Mouse (Mus musculus) liver, adult 2 months (tissue): ENCODE results near the gene Mypn. TPM values are rescaled to one million over a fixed set of nuclear protein-coding genes. Genes with fewer than 3 reads are reported as not detected.
A peak's percentile ranks its signal among the peaks of the same experiment; 100 is the strongest.

Experiments used
- DNase-seq: peaks from one replicate; pipeline ENCODE4 v3.0.0-alpha.2; 2011; ENCODE audit warnings: low read depth, low spot score; ENCODE audit errors: extremely low read depth
- H3K27ac ChIP-seq: fragments of 200-500 bp; replicated peaks from 2 replicates; pipeline ENCODE4 v1.5.1; 2012; ENCODE audit warnings: low read depth, mild to moderate bottlenecking, control low read depth, inconsistent platforms, low read length; ENCODE audit not compliant: insufficient read depth
- H3K27me3 ChIP-seq: fragments of 200-500 bp; 2 replicates; pipeline ENCODE4 v1.6.1; 2012; ENCODE audit warnings: mild to moderate bottlenecking, moderate library complexity, low read length, inconsistent platforms; ENCODE audit not compliant: control insufficient read depth, insufficient read depth
- H3K36me3 ChIP-seq: fragments of 200-500 bp; 2 replicates; pipeline ENCODE4 v1.6.1; 2012; ENCODE audit warnings: low read length, inconsistent platforms; ENCODE audit not compliant: control insufficient read depth, insufficient read depth
- H3K4me1 ChIP-seq: fragments of 200-500 bp; 2 replicates; pipeline ENCODE4 v1.6.1; 2011; ENCODE audit warnings: low read length; ENCODE audit not compliant: control insufficient read depth, insufficient read depth
- H3K4me3 ChIP-seq: fragments of 200-500 bp; 2 replicates; pipeline ENCODE4 v1.5.1; 2011; ENCODE audit warnings: low read depth, mild to moderate bottlenecking, control low read depth, low read length, moderate library complexity; ENCODE audit not compliant: insufficient read depth
- H3K79me2 ChIP-seq: fragments of 200-500 bp; 2 replicates; pipeline ENCODE4 v1.6.1; 2012; ENCODE audit warnings: inconsistent platforms, mild to moderate bottlenecking, low read length, moderate library complexity; ENCODE audit not compliant: control insufficient read depth, insufficient read depth
- H3K9ac ChIP-seq: fragments of 200-500 bp; 2 replicates; pipeline ENCODE4 v1.6.1; 2012; ENCODE audit warnings: low read depth, mild to moderate bottlenecking, control low read depth, inconsistent platforms, low read length
- CTCF ChIP-seq: fragments of 200-500 bp; IDR thresholded peaks from 2 replicates; pipeline ENCODE4 v1.5.1; 2011; ENCODE audit warnings: low read depth, low read length, control low read depth
- POLR2A ChIP-seq: fragments of 200-500 bp; IDR thresholded peaks from 2 replicates; pipeline ENCODE4 v1.6.1; 2011; ENCODE audit warnings: low read length, control low read depth; ENCODE audit not compliant: insufficient read depth; ENCODE audit errors: extremely low read depth
- WGBS: fragments of 180-500 bp; shearing (Covaris S2); methylation state at CpG from one replicate; pipeline ENCODE4 v1.1.7; 2018; 5-methylcytosine and 5-hydroxymethylcytosine counted together
- polyA plus RNA-seq: library from polyadenylated mRNA; depleted of rRNA; stranded (reverse); fragments of >200 nt; gene quantifications from 2 replicates; pipeline ENCODE4 v1.2.3, GENCODE M21; 2012; rRNA removed
- total RNA-seq: library from RNA; depleted of rRNA; stranded (reverse); fragments of >200 nt; gene quantifications from 2 replicates; pipeline ENCODE4 v1.2.3, GENCODE M21; 2014; rRNA removed

Gene Mypn
- total RNA-seq, result under 0.01 TPM in 1 of 2 replicates, not detected in the other
- polyA plus RNA-seq, result 0.12 TPM in 1 of 2 replicates, not detected in the other

DNA sequence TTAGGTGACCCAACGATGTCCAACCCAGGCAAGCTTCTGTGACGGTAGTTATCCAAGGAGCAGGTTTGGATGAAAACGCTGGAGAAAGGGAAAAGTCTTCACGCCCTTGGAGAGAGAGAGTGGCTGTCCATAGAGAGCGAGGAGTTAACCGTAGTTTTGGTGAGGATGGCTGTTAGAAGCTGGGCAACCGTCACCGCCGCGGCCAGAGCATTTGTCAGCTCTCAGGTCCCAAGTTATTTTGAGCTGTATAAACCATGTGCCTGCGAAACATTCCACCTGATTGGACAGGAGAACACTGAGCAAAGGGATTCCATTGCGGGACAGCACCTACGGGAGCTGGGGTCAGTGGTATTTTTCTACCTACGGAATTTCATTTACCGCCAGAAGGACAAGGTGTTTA, at the start of gene Mypn:
Mypn (minus strand) TSS at position 225 of the 400 bp plus-strand sequence.
- WGBS, result 94% methylated on average over 15 of the region's 15 CpGs
- Histone ChIP-seq H3K9ac (no peak within 1 kb of the TSS), H3K4me3 (no peak within 1 kb of the TSS)

DNA sequence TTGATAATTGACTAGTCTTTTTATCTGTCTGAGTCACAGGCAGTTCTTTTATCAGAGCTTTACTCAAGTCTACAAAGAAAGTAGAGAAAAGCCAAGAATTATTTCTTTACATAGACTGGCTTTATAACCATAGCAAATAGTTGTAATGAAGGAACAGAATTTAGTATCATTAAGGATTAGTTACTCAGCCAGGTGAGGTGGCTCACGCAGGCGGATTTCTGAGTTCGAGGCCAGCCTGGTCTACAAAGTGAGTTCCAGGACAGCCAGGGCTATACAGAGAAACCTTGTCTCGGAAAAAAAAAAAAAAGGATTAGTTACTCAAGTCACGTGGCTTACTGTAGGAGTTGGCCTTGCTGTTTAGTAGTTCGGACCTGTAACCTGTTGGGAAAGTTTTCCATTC, 44.7 kb upstream of the Mypn start:
- H3K27ac ChIP-seq, result no peak overlapping the region
- H3K36me3 ChIP-seq, result peaks cover 31% of the 10 kb centered on the region
- no peak overlapping the region for H3K9ac ChIP-seq
- H3K79me2 ChIP-seq, result peaks cover 13% of the 10 kb centered on the region; the same call in 1 of the 2 replicates
- no peak overlapping the region for H3K4me3 ChIP-seq
- TF ChIP-seq CTCF, result no peak
- no peaks in the 10 kb centered on the region for H3K27me3 ChIP-seq
- 76% methylated on average over 6 of the region's 6 CpGs for WGBS
- peak; percentile 59 for DNase-seq
- H3K4me1 ChIP-seq, result peaks cover 6% of the 10 kb centered on the region; the same call in 1 of the 2 replicates

More for the DNA sequence above, at the start of gene Mypn:
- Histone ChIP-seq H3K27ac (no peak within 1 kb of the TSS), H3K4me1 (no peaks in the 10 kb centered on the region), H3K27me3 (no peaks in the 10 kb centered on the region), H3K36me3 (no peaks in the 10 kb centered on the region), H3K79me2 (no peaks in the 10 kb centered on the region)
- no peak for DNase-seq
- no peak for TF ChIP-seq POLR2A
- no peak for TF ChIP-seq CTCF

DNA sequence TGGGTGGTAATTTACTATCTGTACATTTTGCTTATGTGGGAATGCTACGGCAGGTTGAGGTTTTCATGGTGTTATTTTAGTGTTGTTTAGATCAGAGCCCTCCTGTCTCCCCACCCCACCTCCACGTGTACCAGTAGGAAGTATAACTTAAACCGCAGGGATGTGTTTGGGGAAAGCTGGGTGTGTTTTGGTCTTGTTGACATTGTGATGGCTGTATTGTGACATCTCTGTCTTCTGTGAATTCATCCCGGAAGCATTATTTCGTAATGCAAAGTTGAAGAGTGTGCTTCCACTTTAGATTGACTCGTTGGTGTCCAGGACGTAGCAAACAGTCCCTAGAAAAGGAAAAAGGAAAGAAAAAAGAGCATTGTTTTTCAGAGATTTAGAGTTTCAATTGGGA, 43.7 kb upstream of the Mypn start:
- DNase-seq, result peak; percentile 92
- Histone ChIP-seq H3K27me3 (no peaks in the 10 kb centered on the region), H3K9ac (no peak overlapping the region), H3K27ac (peak overlapping the region; percentile 34), H3K79me2 (peaks cover 6% of the 10 kb centered on the region; the same call in 1 of the 2 replicates), H3K4me1 (peaks cover 11% of the 10 kb centered on the region; the same call in 1 of the 2 replicates), H3K36me3 (peaks cover 27% of the 10 kb centered on the region), H3K4me3 (no peak overlapping the region)
- TF ChIP-seq POLR2A (no peak), CTCF (no peak)
- 13% methylated on average over 7 of the region's 7 CpGs for WGBS

DNA sequence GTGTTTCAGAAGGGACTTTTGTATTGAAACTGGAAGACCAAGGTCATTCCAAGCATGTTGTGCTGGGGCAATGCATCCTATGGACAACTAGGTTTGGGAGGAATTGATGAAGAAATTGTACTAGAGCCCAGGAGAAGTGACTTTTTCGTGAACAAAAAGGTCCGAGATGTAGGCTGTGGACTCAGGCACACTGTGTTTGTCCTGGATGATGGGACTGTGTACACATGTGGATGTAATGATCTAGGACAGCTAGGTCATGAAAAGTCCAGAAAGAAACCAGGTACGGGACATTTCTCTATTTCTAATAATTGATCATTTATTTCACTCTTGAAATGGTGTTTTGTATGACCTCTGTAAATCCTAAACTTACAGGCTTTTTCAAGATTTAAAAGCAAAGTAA, 42.1 kb upstream of the Mypn start:
- peaks cover 24% of the 10 kb centered on the region for H3K36me3 ChIP-seq
- peaks cover 11% of the 10 kb centered on the region; the same call in 1 of the 2 replicates for H3K4me1 ChIP-seq
- WGBS, result 20% methylated on average over 3 of the region's 3 CpGs
- no peaks in the 10 kb centered on the region for H3K27me3 ChIP-seq
- H3K9ac ChIP-seq, result peak overlapping the region; percentile 49; the same call in 1 of the 2 replicates
- no peak for TF ChIP-seq CTCF
- TF ChIP-seq POLR2A, result no peak
- H3K4me3 ChIP-seq, result 0 out of 2 replicates have a peak overlapping the region, but pooled peaks have one; percentile 1
- peak; percentile 63 for DNase-seq
- H3K27ac ChIP-seq, result peak overlapping the region; percentile 68
- peaks cover 3% of the 10 kb centered on the region; the same call in 1 of the 2 replicates for H3K79me2 ChIP-seq

DNA sequence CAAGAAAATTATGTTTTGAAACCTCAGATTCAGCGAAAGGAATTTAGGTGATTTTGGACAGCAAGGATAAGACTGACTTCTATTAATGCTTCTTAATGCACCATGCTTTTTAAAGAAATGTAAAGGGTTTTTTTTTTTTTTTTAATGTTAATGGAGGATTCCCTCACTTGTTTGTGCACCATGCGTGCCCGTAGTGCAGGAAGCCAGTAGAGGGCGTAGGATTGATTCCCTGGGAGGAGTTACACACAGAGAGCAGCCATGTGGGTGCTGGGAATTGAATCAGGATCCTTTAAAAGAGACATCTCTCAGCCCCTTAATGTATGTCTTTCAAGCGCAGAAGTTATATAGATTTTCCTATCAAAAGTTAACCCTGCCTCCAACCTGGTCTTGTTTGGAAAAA, 41.0 kb upstream of the Mypn start:
- Histone ChIP-seq H3K4me1 (peaks cover 11% of the 10 kb centered on the region; the same call in 1 of the 2 replicates), H3K27ac (peak overlapping the region; percentile 95), H3K36me3 (peaks cover 14% of the 10 kb centered on the region), H3K79me2 (peaks cover 3% of the 10 kb centered on the region; the same call in 1 of the 2 replicates), H3K27me3 (no peaks in the 10 kb centered on the region), H3K9ac (no peak overlapping the region), H3K4me3 (peak overlapping the region; percentile 95)
- no peak for TF ChIP-seq POLR2A
- TF ChIP-seq CTCF, result peak; percentile 53; the same call in 1 of the 2 replicates
- 10% methylated on average over 5 of the region's 5 CpGs for WGBS
- peak; percentile 47 for DNase-seq

DNA sequence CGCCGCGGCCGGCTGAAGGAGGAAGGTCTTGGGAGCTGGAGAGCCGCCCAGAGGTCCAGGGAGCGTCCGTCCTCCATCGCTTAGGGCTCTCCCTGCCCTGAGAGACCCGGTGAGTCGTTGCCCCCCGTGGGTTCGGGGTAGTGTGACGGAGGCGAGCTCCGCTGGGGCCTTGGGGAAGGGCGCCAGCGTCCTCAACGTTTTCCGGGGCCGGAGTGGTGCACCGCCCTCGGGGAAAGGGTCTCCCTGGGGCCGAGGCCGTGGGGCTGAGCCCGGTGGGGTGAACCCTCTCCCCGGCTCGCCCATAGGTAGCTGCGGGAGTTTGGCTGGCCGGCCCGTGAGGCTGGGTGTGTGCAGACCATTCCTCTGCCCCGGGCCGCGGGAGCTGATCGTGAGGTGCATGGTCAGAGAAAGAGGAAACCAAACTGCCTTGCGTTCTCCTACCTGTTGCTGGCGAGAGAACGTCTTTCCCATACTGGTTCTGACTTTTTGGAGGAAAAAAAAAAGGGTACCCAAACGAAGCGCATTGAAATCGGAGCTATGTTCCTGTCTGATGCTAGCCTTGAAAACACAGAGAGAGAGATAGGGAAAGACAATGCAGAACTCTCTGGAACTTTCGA, 40.4 kb upstream of the Mypn start:
- peaks cover 11% of the 10 kb centered on the region for H3K36me3 ChIP-seq
- peak; percentile 50 for DNase-seq
- H3K27me3 ChIP-seq, result no peaks in the 10 kb centered on the region
- H3K27ac ChIP-seq, result peak overlapping the region; percentile 95
- peaks cover 3% of the 10 kb centered on the region; the same call in 1 of the 2 replicates for H3K79me2 ChIP-seq
- TF ChIP-seq POLR2A (no peak), CTCF (no peak)
- peak overlapping the region; percentile 95 for H3K4me3 ChIP-seq
- WGBS, result under 1% methylated on average over 41 of the region's 41 CpGs
- peaks cover 11% of the 10 kb centered on the region; the same call in 1 of the 2 replicates for H3K4me1 ChIP-seq
- peak overlapping the region; percentile 94 for H3K9ac ChIP-seq
